Mouse (Mus musculus) hindbrain, postnatal 0 days (tissue): ENCODE results near the gene Wdr6. TPM values are rescaled to one million over a fixed set of nuclear protein-coding genes. Genes with fewer than 3 reads are reported as not detected.

Experiments
- ATAC-seq: fragments of 200-750 bp; cut with Nextera tagmentation; 2 replicates; pipeline ENCODE4 v1.8.0; 2017; ENCODE audit warnings: mild to moderate bottlenecking, moderate TSS enrichment, moderate library complexity
- DNase-seq: peaks from one replicate; pipeline ENCODE4 v3.0.0-alpha.2; 2015; ENCODE audit warnings: low spot score
- H3K27ac ChIP-seq: fragments of 300-500 bp; sonication (generic); 2 replicates; pipeline ENCODE4 v1.5.1; 2014; ENCODE audit warnings: mild to moderate bottlenecking
- H3K27me3 ChIP-seq: fragments of 300-500 bp; sonication (generic); 2 replicates; pipeline ENCODE4 v1.6.1; 2014; ENCODE audit warnings: low read length, mixed read lengths; ENCODE audit not compliant: insufficient read depth
- H3K36me3 ChIP-seq: fragments of 300-500 bp; sonication (generic); 2 replicates; pipeline ENCODE4 v1.6.1; 2014; ENCODE audit warnings: low read length, mixed read lengths; ENCODE audit not compliant: insufficient read depth
- H3K4me1 ChIP-seq: fragments of 300-500 bp; sonication (generic); 2 replicates; pipeline ENCODE4 v1.6.1; 2014; ENCODE audit warnings: antibody characterized with exemption, low read length, mixed read lengths; ENCODE audit not compliant: insufficient read depth
- H3K4me2 ChIP-seq: fragments of 300-500 bp; sonication (generic); 2 replicates; pipeline ENCODE4 v1.6.1; 2014; ENCODE audit warnings: low read depth, mild to moderate bottlenecking, low read length, moderate library complexity, mixed read lengths
- H3K4me3 ChIP-seq: fragments of 300-500 bp; sonication (generic); 2 replicates; pipeline ENCODE4 v1.5.1; 2014; ENCODE audit warnings: low read length
- H3K9ac ChIP-seq: fragments of 300-500 bp; sonication (generic); replicated peaks from 2 replicates; pipeline ENCODE4 v1.6.1; 2014; ENCODE audit warnings: mild to moderate bottlenecking, low read length, moderate library complexity, mixed read lengths
- H3K9me3 ChIP-seq: fragments of 300-500 bp; sonication (generic); 2 replicates; pipeline ENCODE4 v1.6.1; 2016; ENCODE audit warnings: low read length, mixed read lengths
- CTCF ChIP-seq: IDR thresholded peaks from 2 replicates; pipeline ENCODE4 v1.5.1; 2016; ENCODE audit warnings: antibody characterized with exemption, control low read depth, low read depth
- WGBS: fragments of 180-500 bp; shearing (Covaris S2); extraction: QIAGEN DNeasy Blood & Tissue Kit; methylation state at CpG from one replicate; pipeline ENCODE4 v1.1.7; 2014; 5-methylcytosine and 5-hydroxymethylcytosine counted together
- microRNA counts: library from miRNA; unstranded; fragments of <30 nt; microRNA quantifications from one replicate; lab custom pipeline; 2015
- microRNA-seq, 2 experiments: library from miRNA; unstranded; fragments of <30 nt; microRNA quantifications; one replicate each; pipeline ENCODE4; 2016
- polyA plus RNA-seq: library from polyadenylated mRNA; unstranded; fragments of >200 nt; fragmentation: Nextera tagmentation; extraction: Ambion mirVana; gene quantifications from 2 replicates; pipeline ENCODE4 v1.2.1, GENCODE M21; 2015
- total RNA-seq: library from RNA; depleted of rRNA; stranded (reverse); fragments of >200 nt; gene quantifications from 2 replicates; pipeline ENCODE4 v1.2.3, GENCODE M21; 2014; rRNA removed

Wdr6 gene
- total and polyA plus RNA-seq, 2 experiments from 2014 or later = 282 to 581 TPM

DNA sequence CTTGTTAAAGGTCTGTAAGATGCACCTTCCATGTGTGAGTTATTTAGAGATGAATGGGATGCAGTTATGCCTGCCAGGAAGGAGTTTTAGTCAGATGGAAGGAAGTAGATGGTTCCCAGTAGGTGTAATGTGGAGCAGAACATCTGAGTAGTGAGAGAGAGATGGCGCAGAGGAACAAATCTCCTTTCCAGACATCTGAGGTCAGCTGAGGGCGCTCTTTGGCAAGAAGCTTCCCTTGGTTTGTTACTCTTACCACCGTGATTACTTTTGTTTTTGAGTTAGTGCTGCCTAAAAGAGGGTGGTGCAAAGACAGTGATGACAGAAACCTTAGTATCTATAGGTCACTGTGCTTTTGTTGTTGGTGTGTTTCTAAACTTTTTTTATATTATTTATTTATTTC lies 53.1 kb downstream of the Wdr6 start:
- Histone ChIP-seq H3K9me3 (no peaks in the 10 kb centered on the region), H3K27ac (no peak overlapping the region), H3K4me3 (no peak overlapping the region), H3K36me3 (peaks cover 15% of the 10 kb centered on the region), H3K9ac (no peak overlapping the region), H3K4me2 (no peak overlapping the region), H3K4me1 (no peaks in the 10 kb centered on the region), H3K27me3 (no peaks in the 10 kb centered on the region)
- ATAC-seq (no peak), DNase-seq (no peak)
- 84% methylated on average over 3 of the region's 3 CpGs for WGBS
- no peak for TF ChIP-seq CTCF

GRCm38 (mm10) chr9:108523341-108523740 lies 55.2 kb downstream of the Wdr6 start:
- Histone ChIP-seq H3K4me3 (no peak overlapping the region), H3K36me3 (peaks cover 2% of the 10 kb centered on the region; the same call in 1 of the 2 replicates), H3K4me2 (no peak overlapping the region), H3K27ac (no peak overlapping the region), H3K4me1 (peaks cover 9% of the 10 kb centered on the region; the same call in 1 of the 2 replicates), H3K27me3 (no peaks in the 10 kb centered on the region), H3K9ac (no peak overlapping the region), H3K9me3 (no peaks in the 10 kb centered on the region)
- no peak for TF ChIP-seq CTCF
- no peak for ATAC-seq
- no peak for DNase-seq
- 96% methylated on average over 4 of the region's 4 CpGs for WGBS

MicroRNAs encoded within 50 kb of the gene (microRNA counts, 519-probe panel; counts per million panel counts)
- microRNA mmu-miR-191 (lab: Ali Mortazavi, UCI) (3,941 counts per million, percentile 69 among the panel's probes with 10 or more counts), microRNA mmu-miR-425 (lab: Ali Mortazavi, UCI) (2,866 counts per million, percentile 44 among the panel's probes with 10 or more counts)

Small RNAs within 50 kb of the gene (microRNA-seq; reads per million reads assigned to microRNA genes)
- gene Gm24083 = 0 reads per million in 2 experiments
- 0 reads per million in 2 experiments for gene Mir191
- gene Mir425 = 1,072 to 1,087 reads per million in 2 experiments

Other genes starting within 250 kb of the Wdr6 start
- 224 and 226 TPM in 2 replicates for gene Gpx1, start 239.8 kb downstream of the Wdr6 start, total RNA-seq
- gene Gpx1, start 239.8 kb downstream of the Wdr6 start, polyA plus RNA-seq = 426 and 460 TPM in 2 replicates
- gene Usp4, start 230.9 kb downstream of the Wdr6 start, total RNA-seq = 92.0 and 97.8 TPM in 2 replicates
- 93.4 and 94.4 TPM in 2 replicates for gene Usp4, start 230.9 kb downstream of the Wdr6 start, polyA plus RNA-seq
- 0.43 and 2.8 TPM in 2 replicates for gene 1700102P08Rik, start 185.9 kb downstream of the Wdr6 start, total RNA-seq
- gene 1700102P08Rik, start 185.9 kb downstream of the Wdr6 start, polyA plus RNA-seq = 0.61 and 0.81 TPM in 2 replicates
- 0.97 and 1.2 TPM in 2 replicates for gene Ccdc36, start 150.3 kb downstream of the Wdr6 start, total RNA-seq
- gene Ccdc36, start 150.3 kb downstream of the Wdr6 start, polyA plus RNA-seq = 1.7 TPM in 2 replicates
- not detected in 2 replicates for gene BC048562, start 142.3 kb downstream of the Wdr6 start, total RNA-seq
- gene BC048562, start 142.3 kb downstream of the Wdr6 start, polyA plus RNA-seq = not detected in 2 replicates
- gene Ccdc71, start 118.2 kb downstream of the Wdr6 start, total RNA-seq = 32.9 and 37.2 TPM in 2 replicates
- 46.9 and 55.9 TPM in 2 replicates for gene Ccdc71, start 118.2 kb downstream of the Wdr6 start, polyA plus RNA-seq
- gene Klhdc8b, start 117.2 kb downstream of the Wdr6 start, total RNA-seq = 62.6 and 72.8 TPM in 2 replicates
- gene Klhdc8b, start 117.2 kb downstream of the Wdr6 start, polyA plus RNA-seq = 44.9 and 46.5 TPM in 2 replicates
- 77.5 and 99.8 TPM in 2 replicates for gene Lamb2, start 99.0 kb downstream of the Wdr6 start, total RNA-seq
- gene Lamb2, start 99.0 kb downstream of the Wdr6 start, polyA plus RNA-seq = 16.0 and 18.6 TPM in 2 replicates
- 87.6 and 104 TPM in 2 replicates for gene Usp19, start 88.1 kb downstream of the Wdr6 start, total RNA-seq
- gene Usp19, start 88.1 kb downstream of the Wdr6 start, polyA plus RNA-seq = 51.6 and 52.0 TPM in 2 replicates
- gene Qars, start 71.0 kb downstream of the Wdr6 start, total RNA-seq = 153 and 175 TPM in 2 replicates
- gene Qars, start 71.0 kb downstream of the Wdr6 start, polyA plus RNA-seq = 55.2 and 58.3 TPM in 2 replicates
- 226 and 252 TPM in 2 replicates for gene Qrich1, start 61.9 kb downstream of the Wdr6 start, total RNA-seq
- 98.1 and 98.7 TPM in 2 replicates for gene Qrich1, start 61.9 kb downstream of the Wdr6 start, polyA plus RNA-seq
- 93.8 and 98.3 TPM in 2 replicates for gene Impdh2, start 18.5 kb downstream of the Wdr6 start, total RNA-seq
- gene Impdh2, start 18.5 kb downstream of the Wdr6 start, polyA plus RNA-seq = 103 and 106 TPM in 2 replicates
- 54.1 and 70.5 TPM in 2 replicates for gene Ndufaf3, start 11.3 kb downstream of the Wdr6 start, total RNA-seq
- 84.5 and 88.9 TPM in 2 replicates for gene Ndufaf3, start 11.3 kb downstream of the Wdr6 start, polyA plus RNA-seq
- gene Dalrd3, start 8.9 kb downstream of the Wdr6 start, total RNA-seq = 97.3 and 109 TPM in 2 replicates
- gene Dalrd3, start 8.9 kb downstream of the Wdr6 start, polyA plus RNA-seq = 251 and 255 TPM in 2 replicates
- 50.8 and 62.6 TPM in 2 replicates for gene P4htm, start 18.9 kb upstream of the Wdr6 start, total RNA-seq
- 38.7 and 38.8 TPM in 2 replicates for gene P4htm, start 18.9 kb upstream of the Wdr6 start, polyA plus RNA-seq
- gene Arih2, start 70.6 kb upstream of the Wdr6 start, total RNA-seq = 52.1 and 54.8 TPM in 2 replicates
- gene Arih2, start 70.6 kb upstream of the Wdr6 start, polyA plus RNA-seq = 38.5 and 39.7 TPM in 2 replicates
- gene Slc25a20, start 83.3 kb upstream of the Wdr6 start, total RNA-seq = 31.0 and 41.1 TPM in 2 replicates
- 49.7 and 50.2 TPM in 2 replicates for gene Slc25a20, start 83.3 kb upstream of the Wdr6 start, polyA plus RNA-seq
- 87.3 and 92.2 TPM in 2 replicates for gene Prkar2a, start 110.6 kb upstream of the Wdr6 start, total RNA-seq
- gene Prkar2a, start 110.6 kb upstream of the Wdr6 start, polyA plus RNA-seq = 39.7 and 43.9 TPM in 2 replicates
- gene Ip6k2, start 205.1 kb upstream of the Wdr6 start, total RNA-seq = 122 and 126 TPM in 2 replicates
- 187 and 189 TPM in 2 replicates for gene Ip6k2, start 205.1 kb upstream of the Wdr6 start, polyA plus RNA-seq
- 33.6 and 72.6 TPM in 2 replicates for gene Nckipsd, start 229.6 kb upstream of the Wdr6 start, total RNA-seq
- gene Nckipsd, start 229.6 kb upstream of the Wdr6 start, polyA plus RNA-seq = 22.8 and 23.5 TPM in 2 replicates
- 49.2 and 86.4 TPM in 2 replicates for gene Celsr3, start 247.6 kb upstream of the Wdr6 start, total RNA-seq
- gene Celsr3, start 247.6 kb upstream of the Wdr6 start, polyA plus RNA-seq = 5.8 and 7.8 TPM in 2 replicates